Mouse (Mus musculus) layer of hippocampus, adult 11-12 months (tissue): ENCODE measurements around the gene Gm11060.

Experiments
- DNase-seq: peaks from one replicate; pipeline ENCODE4 v3.0.0; 2022; ENCODE audit warnings: low spot score

Gm11060 gene

DNA sequence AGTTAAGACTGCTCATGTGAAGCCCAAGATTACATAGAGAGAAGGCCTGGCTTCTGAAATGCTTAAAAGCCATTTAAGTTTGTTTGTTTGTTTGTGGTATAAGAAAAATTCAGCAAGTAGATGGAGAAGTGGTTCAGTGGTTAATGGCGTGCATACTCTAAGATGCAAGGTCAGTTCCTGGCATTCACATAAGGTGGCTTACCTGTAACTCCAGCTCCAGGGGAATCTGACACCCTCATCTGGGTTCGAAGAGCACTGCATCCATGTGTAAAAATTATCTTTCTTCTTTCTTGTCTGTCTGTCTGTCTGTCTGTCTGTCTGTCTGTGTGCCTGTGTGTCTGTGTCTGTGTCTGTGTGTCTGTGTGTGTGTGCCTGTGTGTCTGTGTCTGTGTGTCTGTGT is at the start of gene Gm11060:
Gene Gm11060 (plus strand): TSS at position 301 of the 400 bp plus-strand sequence.
- DNase-seq = no peak

DNA sequence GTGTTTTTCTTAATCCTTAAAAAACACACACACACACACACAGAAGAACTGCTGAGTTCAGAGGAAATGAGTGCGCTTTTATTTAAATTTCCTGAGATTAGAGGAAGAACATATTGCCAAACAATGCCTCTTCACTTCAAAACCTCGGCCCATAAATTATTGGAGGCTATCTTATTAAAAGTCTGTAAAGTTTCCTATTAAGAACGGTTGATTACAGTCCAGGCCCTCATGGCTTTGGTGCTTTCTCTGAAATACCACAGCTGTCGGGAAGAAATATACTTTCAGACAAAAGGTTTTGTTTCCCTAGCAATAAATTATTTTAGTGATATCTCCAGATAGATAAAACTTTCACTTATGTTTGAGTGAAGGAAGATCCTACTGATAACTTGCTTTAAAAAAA is 48.7 kb upstream of the Gm11060 start:
- DNase-seq = no peak

DNA sequence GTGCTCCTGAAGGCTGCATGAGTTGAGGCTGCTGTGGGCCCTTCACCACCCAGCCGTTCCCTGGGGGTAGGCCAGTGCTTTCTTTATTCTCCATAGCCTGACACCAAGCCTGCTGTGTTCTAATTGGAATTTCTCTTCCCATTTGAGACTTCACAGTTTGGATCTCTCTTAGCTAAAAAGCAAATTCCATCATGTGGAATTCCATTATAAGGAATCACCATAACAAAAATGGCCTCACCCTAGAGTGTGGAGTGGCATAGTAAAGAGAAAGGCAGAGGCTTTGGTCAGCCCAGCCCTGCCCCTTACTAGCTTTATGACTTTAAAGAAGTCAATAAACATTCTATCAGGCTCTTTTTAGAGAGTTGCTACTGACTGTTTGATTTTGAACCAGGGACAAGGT is 43.5 kb upstream of the Gm11060 start:
- DNase-seq = no peak

DNA sequence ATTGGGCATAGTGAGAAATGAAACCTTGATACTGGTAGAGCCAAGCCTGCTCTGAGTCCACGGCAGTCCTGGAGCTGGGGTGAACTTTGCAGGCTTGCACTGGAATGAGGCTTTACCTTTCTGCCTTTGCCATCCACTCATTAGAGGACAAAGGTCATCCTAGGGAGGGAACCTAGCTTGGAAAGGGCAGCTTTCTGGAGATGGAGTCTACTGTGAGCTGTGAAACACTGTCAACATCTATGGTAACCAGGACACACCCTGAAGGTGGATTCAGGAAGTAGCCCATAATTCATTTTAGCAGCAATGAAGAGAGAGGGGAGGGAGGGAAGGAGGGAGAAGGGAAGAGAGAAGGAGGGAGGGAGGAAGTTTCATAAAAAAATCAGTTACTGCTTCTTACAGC is 36.3 kb upstream of the Gm11060 start:
- DNase-seq = no peak

DNA sequence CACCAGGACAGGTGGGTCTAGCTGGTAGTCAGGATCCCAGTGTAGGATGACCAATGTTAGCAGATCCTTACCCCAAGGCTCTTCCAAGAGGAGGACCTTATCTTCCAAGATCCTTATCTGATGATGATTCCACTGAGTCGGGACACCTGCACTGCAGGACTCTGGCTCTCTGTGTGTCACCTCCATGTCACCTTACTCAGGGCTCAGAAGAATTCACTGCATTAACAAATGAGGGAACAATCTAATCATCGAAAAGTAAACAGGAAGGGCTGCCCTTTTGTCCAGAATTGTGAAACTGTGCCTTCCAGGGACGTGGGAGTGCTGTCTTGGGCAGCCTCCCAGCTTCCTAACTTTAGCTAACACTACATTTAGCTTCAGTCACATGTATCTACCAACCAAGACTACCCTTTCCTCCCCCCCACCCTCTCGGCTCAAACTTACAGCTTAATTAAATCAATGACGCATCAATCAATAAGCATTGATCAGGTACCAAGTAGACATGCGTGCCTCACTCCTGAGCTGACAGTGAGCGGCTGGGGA is 33.2 kb upstream of the Gm11060 start:
- DNase-seq = no peak

DNA sequence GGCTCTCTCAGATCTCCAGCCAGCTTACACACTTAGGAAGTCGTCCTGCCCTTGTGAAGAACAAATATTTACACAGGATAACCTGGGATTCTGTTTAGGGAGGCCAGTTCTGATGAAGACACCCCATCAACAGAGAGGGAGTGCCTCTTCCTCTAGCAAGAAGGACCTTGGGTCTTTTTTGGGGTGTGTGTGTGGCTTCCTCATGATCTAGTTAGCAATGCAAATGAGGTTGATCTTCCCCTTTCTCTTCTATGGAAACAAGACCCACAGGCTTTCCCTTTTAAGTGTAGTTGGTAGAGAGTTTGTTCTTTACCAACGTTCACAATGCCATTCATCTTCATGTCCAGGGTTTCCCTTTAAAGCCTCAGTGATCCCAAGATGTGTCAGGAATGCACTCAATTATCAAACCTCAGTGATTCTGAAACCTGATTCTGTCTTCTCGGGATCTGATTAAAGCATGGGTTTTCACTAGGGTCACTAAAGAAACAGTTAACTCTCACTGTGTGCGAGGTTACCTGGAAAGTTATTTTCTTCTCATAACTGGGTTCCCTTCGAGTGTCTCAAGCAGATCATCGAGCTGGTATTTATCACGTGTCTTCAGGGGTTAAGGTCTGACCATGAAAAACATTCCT is 29.0 kb upstream of the Gm11060 start:
- no peak for DNase-seq

DNA sequence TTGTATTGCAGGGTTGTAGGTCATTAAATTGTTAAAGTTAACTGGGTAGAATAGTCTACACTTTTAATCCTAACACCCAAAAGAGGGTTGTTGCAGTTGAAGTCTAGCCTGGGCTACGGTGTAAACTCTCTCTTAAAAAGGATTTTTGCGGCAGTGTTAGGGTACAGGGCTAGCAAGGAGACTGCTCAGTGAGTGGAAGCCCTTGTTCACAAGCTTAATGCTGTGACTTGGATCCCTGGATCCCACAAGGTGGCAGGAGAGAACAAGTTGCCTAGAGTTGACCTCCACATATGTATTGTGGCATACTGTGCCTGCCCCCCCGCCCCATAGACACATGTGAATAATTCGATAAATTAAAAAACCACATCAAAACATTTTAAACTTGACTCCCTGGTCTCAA is 19.3 kb upstream of the Gm11060 start:
- no peak for DNase-seq

DNA sequence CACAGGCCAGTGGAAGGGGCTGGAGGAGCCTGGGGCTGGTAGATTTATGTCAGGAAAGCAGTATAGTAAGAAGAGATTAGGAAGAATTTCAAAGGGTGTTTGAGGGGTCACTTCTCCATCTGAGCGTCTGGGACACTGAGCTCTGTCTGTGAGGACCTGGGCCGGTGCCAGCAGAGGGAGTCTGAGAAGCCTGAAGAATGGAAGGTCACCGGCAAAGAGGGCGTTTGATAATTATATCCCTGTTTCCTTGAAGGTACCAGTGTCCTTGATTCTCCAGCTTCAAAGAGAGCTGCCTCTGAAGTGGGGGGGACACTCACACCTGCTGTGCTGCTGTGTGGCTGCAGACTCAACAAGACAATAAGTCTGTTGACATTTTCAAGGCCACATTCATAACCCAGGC is 17.6 kb upstream of the Gm11060 start:
- no peak for DNase-seq

DNA sequence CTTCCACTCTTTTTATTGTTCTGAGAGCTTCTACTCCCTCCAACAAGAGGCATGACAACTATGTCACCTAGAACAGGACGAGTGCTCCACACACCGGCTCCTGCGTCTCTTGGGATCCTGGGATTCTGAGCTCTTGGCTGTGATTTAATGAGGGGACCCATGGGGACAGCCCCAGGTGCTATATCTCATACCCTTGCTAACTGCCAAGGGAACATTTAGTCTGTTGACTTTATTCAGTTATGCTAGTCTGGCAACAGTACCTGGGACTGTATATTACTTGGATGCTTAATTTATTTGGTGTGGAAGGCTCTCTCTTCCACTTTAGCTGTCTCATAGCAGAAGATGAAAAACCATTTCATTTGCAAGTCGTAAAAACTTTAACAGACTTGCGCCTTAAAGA is 16.0 kb upstream of the Gm11060 start:
- no peak for DNase-seq

DNA sequence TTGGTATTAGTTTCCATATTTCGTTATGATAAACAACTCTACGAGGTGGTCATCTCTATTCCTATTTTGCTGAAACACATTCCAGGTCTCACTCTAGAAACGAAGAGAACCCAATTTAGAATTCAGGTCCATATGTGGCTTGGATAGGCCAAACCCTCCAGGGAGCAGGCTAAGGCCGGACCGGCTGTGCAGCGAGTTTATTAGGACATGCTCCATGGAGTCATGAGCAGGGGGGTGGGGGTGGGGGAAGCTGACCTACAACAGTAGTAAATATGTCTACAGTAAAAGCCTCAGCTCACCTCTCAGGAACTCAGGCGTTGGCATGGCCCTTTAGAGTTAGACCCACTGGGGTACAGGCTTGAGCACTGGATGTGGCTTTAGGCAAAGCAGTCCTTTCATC is 14.7 kb upstream of the Gm11060 start:
- no peak for DNase-seq

DNA sequence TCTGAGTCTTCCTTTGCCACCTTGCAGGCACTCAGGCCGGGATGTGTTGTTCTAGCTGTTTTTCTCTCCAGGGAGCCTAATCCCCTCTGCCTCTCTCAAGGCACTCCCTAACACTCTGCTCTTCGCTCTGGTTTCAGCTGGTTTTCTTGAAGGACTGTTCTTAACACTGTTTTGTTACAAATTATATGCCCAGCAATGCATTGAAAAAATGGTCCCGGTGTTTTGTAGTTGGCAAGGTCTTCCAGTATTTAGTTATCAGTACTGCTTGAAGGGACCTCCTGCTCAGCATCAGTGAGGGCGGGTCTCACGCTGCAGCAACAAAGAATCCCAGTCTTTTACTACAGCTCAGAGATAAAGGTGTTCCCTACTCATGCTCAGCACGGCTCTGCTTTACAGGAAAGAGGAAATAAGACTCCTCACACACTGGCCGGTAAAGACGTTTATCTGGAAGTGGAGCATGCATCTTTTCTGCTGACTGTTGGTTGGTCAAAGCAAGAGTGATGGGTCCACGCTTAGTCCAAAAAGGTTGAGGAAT is 9.5 kb upstream of the Gm11060 start:
- DNase-seq = no peak

DNA sequence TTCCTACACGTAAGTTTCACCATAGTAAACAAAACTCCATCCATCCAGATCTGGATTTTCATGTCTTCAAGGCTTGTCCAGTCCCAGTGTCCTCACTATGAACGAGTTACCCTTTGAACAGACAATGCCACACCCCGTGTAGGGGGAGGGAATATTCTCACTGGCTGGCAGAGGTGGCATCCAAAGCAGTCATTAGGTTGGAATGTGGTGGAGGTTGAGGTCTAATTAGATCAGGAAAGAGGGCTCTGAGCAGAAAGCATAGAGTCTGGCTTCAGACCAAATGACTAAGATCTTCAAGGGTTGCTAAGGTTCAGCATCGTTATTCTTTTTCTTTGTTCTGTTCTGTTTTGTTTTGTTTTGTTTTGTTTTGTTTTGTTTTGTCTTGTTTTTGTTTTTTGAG is 7.8 kb upstream of the Gm11060 start:
- DNase-seq = no peak

DNA sequence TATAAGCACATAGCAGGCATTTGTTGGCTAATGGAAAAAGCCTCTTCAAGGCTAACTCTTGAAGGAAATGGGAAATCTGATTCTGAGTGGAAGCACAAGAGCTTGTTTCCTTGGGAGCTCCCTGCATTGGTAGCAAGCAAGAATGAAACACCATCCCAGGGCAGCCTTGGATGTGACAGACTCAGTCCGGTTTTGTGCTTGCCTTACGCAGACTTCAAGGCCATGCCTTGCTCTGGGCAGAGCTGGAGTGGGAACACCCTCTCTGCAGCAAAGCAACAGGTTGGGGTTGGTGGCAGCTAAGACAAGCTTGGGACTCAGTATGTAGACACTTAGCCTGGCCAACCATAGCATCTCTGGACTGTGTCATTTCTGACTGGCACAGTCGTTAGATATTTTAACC is 5.7 kb upstream of the Gm11060 start:
- DNase-seq = no peak

DNA sequence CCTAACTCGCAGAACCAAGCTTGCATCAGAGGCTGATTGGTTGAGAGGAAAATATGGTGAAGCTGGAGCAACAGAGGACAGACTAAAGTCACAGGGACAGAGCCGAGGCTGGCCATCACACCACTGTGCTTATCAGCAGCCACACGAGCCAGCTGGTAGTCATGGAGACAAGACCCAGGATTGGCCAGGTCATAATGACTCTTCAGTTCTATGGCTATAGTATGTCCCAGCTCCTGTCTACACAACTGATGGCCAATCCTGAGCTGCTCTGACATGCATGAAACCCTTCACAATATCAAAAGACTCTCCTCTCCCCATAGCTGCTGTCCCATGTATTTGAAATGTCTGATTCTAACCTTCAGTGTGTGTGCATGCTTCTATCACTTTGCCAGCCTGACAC is 3.8 kb upstream of the Gm11060 start:
- no peak for DNase-seq

DNA sequence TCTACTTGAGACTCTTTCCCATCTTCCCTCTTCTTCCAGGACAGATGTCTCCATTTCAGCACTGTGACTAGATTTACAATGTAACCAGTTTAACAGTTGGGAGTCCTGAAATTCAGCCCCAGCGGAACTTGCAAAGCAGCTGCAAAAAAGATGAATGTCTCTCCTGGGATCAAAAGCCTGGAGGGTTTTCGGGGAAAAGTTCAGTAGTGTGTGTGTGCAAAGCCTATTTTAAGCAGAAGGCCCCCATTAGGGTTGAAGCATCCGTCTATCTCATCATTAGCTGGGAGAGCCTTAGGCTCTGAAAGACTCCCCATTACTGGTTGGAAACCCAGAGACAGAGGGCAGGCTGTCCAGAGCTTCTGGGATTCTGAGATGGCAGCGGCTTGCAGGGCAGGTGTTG is 2.7 kb upstream of the Gm11060 start:
- no peak for DNase-seq

DNA sequence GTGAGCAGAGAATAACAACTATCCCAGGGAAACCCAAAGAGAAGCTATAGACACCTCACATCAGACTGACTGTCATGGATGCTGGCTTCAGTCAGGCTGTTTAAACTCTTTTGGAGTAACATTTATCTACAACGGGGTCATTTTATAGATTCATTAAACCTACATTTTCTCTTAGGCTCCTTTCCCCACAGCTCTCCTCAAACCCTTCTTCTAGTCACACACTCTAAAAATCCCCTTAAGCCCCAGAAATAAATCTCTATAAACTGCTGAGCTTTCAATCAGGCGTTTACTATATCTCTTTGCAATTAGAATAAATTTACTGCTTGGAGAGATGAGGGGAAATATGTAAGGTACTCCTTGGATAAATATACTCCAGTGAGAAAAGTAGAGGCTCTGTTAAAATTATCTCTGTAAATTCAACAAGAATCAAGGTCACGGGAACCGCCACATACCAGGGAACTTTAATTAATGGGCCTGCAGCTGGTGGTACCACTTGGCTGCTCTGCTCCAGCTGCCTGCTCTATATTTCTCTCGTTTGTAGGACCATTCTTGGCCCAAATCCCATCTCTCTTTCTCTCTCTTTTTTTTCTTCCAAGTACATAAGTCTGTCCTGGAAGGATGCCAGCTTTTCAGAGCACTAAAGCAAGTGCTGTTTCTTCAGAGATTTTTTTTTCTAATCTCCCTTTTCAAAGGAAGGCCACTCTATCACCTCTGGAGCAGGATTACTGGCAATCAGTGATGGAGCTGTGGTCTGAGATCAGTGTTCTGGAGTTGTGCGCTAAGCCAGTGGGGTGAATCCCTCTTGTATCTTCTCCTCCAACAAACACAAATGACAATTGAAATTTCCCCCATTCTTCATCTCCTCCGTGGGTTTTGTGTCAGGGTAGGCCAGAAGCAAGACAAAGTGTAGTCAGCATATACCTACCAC is 2.0 kb upstream of the Gm11060 start:
- DNase-seq = peak; percentile 16

DNA sequence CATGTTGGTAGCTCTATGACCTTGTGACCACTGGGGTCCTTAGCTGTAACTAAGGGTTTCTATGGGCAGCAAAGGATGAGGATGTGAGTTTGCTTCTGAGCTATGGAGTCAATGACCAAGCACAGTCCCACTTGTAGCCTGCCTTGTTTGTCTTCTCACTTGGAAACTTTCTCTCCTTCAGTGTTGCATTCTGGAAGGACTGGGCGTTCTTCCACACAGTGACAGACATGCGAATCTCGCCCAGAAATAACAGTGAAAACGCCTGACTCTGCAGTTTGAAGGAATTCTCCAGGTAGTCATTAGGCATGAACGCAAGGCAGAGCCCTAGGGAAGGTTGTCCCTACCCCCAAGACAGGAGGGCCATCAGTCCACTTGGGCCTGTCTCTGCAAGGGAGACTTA is 827 bp upstream of the Gm11060 start:
- DNase-seq = no peak

DNA sequence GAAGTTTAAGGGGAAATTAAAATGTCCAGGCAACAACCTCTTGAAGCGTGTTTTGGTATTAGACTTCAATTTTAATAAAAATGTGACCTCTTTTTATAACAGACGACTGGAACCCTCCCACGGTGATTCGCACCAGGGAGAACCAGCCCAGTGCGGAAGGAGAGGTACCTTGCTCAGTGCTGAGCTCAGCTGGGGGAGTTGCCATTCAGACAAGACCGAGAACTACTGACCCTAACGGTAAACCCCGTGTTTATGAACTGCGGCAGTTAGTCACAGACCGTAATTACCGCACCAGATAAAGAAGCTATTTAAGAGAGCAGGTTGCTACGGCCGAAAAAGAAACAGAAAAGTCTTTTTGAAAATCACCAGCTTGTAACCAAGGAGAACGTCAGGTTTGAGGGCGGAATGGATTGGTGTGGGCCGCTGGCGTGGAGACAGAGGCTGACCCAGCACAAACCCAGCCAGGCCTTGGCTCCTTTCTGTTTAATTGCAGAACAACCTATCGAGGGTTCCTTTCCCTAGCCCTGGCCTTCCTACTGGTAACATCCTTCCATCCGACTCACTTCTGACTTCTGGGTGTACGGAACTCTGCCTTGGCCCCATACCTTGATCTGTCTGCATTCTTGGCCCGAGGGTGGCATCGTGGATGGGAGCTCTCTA is 5.6 kb downstream of the Gm11060 start:
- DNase-seq = no peak

DNA sequence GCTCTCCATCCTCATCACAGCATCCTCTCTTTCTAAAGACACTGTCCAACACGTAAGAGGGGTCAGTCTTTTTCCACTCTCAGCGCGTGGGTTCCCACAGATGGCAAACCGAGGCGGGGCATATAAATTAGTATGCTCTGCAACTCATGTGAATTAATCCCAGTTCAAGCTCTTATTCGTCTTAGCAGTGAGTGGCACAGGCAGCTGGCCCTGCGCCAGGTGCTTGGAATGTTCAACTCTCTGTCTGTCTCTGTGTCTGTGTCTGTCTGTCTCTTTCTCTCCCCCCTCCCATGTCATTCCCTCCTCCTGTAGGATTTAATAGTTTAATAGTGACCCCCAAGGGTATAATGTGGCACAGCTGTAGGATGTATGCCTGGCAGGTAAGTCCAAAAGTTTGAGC is 7.6 kb downstream of the Gm11060 start:
- DNase-seq = no peak

DNA sequence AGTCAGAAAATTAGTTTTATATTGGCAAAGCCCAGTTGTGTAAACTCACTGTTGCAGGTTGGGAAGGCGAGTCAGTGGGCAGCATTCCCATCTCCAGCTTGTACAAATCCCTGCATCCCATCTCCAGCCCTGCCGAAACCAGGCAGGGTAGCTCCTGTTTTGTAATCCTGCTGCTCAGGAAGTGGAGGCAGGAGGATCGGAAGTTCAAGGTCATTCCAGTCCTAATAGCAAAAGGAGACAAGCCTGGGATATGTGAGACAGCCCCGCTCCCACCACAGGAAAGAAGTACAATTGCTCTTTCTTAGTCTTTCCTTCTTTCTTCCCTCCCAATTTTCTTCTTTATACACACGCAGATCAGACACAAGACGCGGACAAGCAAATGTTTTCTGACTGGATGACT is 8.7 kb downstream of the Gm11060 start:
- DNase-seq = no peak

DNA sequence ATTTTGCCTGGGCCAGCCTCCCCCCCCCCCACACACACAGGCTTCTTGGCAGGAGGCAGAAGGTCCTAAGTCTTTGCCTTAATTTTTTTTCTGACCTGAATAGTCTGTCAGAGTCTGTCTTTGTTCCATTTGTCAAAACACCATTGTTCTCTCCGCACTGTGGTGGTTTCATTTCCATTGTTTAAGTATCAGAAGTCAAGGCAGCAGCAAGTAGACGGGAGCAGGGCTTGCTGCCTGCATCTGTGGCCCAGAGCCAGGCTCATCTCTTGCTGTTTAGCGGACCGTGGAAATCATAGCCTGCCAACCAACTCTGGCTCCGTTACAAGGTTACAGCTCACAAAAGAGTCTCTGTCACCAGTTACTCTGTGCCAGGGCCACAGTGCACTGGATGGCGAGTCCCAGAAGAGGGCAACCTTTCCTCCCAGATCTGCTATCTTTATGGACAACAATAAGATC is 16.9 kb downstream of the Gm11060 start:
- peak; percentile 88 for DNase-seq

DNA sequence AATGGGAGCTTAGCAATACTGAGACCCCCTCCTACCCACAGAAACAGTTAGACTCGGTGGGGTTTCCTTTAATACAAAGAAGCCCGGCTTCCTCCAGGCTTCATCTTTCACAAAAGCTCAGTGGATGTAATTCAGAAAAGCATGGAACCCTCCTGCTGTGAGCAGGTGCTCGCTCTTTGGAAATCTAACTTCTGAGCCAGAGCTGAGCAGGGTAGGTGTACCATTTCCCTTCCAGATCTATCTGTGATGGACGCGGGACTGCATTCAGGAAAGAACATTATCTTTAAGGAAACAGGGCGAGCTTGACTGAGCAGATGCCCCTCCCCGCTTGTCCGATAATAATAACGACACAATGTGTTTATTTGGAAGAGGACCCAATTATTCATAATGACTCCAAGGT is 22.3 kb downstream of the Gm11060 start:
- DNase-seq = no peak

DNA sequence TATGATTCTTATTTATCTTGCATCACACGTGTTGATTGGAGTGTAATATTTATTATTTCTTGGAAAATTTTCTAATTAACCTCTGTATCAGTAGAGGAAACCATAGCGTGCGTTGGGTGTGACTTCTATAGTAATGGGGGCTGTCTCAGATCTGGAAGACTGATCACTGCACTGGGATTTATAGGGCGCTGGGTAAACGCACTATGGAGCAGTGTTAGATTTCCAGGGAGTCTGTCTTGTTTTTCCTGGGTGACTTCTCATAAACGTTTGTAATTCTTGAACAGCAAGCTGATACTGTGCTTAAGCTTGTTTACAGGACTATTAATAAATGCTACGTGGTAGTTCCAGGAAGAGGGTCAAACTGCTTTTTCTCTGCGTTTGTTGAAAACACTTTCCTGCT is 25.9 kb downstream of the Gm11060 start:
- no peak for DNase-seq
